Mouse (Mus musculus) activated CD4-positive, CD25-positive, alpha-beta regulatory T cell, adult 4 months (primary cell): ENCODE measurements around the gene Hspd1. TPM values are rescaled to one million over a fixed set of nuclear protein-coding genes. Genes with fewer than 3 reads are reported as not detected.
A peak's percentile ranks its signal among the peaks of the same experiment; 100 is the strongest.
"Not testable (repeated sequence)": the region's sequence is repeated elsewhere in the genome, so short reads cannot be mapped to it uniquely, and the experiment has no call there.

Source experiments
- ATAC-seq: one replicate; pipeline ENCODE4 v1.8.0; 2017
- polyA plus RNA-seq, 2 experiments: library from polyadenylated mRNA; unstranded; fragments of 100-300 nt; shearing (Covaris generic); gene quantifications; one replicate each; pipeline ENCODE4 v1.2.1; 2017

The Hspd1 gene
- polyA plus RNA-seq, 2 experiments from 2014 or later: 131 to 198 TPM

- ATAC-seq: no peak
Observed at GRCm38 (mm10) chr1:55086868-55087400, 1.1 kb downstream of the Hspd1 start.

GRCm38 (mm10) chr1:55085781-55086366 lies 2.2 kb downstream of the Hspd1 start:
- ATAC-seq: no peak

DNA sequence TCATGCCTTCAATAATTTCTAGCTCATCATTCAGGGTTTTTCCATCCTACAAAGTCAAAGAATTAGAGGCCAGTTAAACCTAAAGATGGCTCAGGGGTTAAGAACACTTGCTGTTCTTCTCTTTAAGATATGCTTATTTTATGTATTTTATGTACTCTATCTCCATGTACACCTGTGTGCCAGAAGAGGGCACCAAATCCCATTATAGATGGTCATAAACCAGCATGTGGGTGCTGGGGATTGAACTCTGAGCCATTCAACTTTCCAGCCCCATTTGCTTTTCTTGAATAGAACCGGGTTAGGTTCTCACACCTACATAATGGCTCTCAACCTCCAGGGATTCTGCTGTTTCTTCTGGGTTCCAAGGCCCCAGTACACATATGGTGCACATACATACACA lies 5.9 kb downstream of the Hspd1 start:
- no peak for ATAC-seq

- ATAC-seq: no peak
Observed at GRCm38 (mm10) chr1:55079677-55080076, 8.4 kb downstream of the Hspd1 start.

DNA sequence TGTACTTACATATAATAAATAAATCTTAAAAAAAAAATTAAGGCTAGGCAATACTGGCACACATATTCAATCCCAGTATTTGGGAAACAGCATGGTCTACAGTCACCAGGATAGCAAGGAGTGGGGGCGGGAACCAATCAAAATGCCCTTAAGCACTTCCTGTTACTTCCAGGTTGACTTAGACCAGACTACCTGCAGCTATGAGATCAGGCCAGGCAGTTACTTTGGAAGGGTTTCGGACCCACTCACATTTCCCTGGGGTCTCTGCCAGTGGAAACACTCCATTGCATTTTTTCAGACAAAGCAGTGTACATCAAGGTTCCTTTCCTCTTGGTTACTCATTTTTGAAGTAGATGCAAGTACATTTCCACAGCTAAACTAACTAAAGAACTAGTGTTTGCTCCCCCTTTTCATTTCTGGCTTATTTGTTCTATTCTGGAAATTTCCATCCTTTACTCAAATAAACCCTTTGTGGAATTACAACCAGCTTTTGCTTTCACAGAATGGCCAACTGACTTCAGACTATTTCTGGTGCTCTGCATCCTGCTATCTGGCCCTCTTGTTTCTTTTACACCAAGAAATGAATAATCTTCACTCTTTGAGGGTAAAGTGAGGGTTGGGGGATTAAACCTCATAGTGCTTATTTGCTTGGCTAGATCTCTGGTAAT lies 11.1 kb downstream of the Hspd1 start:
- no peak for ATAC-seq

DNA sequence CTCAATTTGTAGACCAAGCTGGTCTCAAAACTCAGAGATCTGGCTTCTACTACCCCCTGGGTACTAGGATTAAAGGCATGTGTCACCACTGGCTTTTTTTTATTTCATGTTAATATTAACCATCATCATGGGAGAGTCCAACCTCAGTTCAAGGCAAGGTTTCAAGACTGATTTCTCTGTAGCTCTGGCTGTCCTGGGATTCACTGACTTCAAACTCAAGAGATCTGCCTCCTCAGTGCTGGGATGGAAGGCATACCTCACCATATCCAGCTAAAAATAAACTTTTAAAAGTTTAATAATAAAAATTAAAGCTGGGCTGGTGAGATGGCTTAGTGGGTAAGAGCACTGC lies 11.7 kb downstream of the Hspd1 start:
- no peak for ATAC-seq

- no peak for ATAC-seq
Observed at GRCm38 (mm10) chr1:55075652-55076394, 12.2 kb downstream of the Hspd1 start.

DNA sequence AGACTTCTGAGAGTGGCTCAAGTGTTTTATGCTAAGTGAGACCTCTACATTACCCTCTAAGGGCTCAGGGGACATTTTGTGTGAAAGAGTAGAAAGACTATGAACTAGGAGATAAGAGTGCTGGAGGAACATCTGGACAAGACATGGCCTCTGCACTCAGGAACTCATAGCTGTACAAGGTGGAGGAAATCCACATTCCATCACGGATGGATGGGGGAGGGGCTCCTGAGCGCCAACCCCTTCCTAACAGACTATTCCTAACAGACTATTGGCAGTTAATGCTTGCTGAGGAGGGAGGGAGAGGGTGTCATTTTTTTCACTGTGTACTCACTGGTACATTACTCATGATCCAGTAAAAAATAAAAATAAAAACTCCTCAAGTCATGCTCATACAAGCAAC lies 13.3 kb downstream of the Hspd1 start:
- ATAC-seq: no peak

GRCm38 (mm10) chr1:55072328-55072727 lies 15.7 kb downstream of the Hspd1 start:
- not testable (repeated sequence) for ATAC-seq

DNA sequence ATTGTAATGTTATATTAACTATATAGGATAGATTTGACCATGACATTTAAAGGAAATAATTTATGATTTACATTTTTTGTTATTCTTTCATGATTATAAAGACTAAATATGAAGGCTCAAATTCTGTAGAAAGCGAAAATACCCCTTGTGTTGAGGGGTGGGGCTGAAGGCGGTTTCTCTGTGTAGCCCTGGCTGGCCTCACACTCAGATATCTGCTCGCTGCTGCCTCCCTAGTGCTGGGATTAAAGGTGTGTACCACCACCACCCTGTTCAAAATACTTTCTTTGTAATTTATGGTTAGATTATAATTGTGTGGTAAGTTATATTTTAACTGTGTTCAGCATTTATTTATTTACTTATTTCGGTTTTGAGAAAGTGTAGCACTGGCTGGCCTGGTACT lies 26.3 kb downstream of the Hspd1 start:
- no peak for ATAC-seq

DNA sequence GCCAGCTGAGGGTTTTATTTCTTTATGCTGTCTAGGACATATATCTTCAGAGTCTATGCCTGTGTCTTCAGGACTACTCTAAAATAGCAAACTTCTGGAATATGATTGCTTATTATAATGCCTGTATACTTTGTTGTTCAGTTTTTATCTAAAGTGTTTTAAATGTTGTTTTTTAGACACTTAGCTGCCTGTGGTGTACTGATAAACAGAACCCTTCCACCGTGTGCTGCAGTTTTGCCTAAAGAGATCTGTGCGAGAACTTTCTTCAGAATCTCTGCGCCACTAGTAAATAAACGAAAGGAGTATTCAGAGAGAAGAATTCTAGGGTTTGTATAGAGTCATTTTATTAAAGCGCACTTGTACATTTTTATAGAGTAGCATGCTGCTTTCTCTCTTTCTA lies 26.9 kb downstream of the Hspd1 start:
- ATAC-seq: no peak

GRCm38 (mm10) chr1:55058383-55058782 lies 29.7 kb downstream of the Hspd1 start:
- not testable (repeated sequence) for ATAC-seq

GRCm38 (mm10) chr1:55055322-55056115 lies 32.5 kb downstream of the Hspd1 start:
- ATAC-seq: no peak

DNA sequence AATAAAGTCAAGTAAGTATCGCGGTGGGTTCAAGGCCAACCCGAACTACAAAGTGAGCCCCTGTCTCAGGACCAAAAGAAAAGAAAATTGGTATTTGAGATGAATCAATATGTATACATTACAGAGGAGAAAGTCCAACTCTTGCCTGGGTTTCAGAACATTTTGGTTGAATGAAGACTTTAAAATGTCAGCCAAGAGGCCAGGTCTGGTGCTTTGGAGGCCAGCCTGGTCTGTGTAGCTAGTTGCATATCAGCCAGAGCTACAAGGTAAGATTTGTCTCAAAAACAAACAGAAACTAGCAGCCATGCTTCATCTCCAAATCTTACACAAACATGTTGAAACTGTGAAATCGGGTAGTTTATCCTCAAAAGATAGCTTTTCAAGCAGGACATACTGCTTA lies 34.4 kb downstream of the Hspd1 start:
- no peak for ATAC-seq

GRCm38 (mm10) chr1:55053005-55053404 lies 35.0 kb downstream of the Hspd1 start:
- ATAC-seq: peak; percentile 5

DNA sequence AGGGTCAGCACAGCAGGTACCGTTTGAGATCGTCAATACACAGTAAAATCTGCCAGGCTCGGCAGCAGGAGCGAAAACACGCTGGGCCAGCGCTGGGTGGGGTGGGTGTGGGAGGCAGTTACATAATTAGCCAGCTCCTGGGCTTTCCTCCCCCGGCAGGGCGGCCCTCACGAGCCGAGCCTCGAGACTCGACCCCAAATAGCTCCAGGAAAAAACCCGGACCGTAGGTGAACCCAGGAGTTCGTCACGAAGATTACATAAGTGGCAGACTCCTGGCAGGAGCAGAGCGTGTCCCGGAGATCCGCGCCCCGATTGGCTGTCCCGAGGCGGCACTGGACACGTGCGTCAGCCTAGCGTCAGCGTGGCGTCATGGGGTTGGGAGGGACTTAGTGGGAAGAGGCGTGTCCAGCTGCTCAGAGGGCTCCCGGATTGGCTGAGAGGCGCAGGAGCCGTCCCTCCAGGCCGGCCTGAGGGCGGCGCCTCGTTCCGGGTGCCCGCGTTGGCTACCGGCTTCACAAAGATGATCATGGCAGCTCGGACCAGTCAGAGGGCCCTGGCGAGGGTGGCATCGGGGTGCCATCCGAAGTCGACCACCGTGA lies 35.6 kb downstream of the Hspd1 start, which contains the start of gene Coq10b:
Gene Coq10b, plus strand, starts transcription at position 416 of the 599 bp plus-strand sequence.
- peak; percentile 96 for ATAC-seq

DNA sequence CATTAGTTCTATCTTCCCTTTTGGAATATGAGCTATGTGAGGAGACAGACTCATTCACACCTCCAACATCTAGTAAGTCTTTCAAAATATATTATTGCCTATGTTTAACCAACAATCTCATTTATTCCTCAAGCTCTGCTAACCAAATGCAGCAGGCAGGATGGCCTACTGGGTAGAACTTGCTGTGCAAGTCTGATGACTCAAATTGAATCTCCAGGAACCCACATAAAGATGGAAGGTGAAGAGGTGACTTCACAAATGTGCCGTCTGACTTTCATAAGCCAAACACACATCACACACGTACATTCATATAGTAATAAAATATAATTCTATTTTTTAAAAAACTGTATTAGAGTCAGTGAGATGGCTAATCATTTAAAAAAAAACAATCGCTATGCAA lies 36.4 kb downstream of the Hspd1 start:
- ATAC-seq: no peak

DNA sequence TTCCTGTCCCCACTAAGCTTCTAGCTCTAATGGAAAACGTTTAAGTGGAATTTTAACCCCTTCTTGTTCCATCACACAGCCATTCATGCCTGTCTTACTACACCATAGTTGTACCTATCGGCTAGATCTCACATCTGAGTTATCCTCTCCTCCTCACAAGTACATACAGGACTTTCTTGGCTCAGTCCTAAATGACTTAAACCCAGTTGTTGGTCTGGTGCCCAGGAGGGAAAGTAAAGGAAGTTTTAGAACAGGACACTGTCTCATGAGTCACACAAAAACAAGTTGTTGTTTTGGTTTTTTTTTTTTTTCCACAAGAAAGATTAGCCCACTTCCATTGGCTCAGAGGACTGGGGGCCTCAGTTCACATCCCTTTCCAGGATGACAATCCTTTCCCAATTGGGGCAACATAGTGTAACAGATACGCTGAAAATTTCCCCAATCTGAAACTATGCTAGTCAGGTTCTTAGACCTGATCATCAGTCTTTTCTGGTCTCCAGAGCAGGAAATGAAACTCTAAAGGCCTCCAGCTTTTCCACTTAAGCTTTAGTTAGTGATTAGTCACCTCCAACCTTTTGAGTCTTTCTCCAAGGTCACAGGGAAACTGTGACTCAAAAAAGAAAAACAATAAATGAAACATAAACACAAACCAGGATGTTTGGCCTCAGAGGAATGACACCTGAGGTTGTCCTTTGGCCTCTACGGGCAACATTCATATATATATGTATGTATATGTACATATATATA lies 39.0 kb downstream of the Hspd1 start:
- ATAC-seq: no peak

DNA sequence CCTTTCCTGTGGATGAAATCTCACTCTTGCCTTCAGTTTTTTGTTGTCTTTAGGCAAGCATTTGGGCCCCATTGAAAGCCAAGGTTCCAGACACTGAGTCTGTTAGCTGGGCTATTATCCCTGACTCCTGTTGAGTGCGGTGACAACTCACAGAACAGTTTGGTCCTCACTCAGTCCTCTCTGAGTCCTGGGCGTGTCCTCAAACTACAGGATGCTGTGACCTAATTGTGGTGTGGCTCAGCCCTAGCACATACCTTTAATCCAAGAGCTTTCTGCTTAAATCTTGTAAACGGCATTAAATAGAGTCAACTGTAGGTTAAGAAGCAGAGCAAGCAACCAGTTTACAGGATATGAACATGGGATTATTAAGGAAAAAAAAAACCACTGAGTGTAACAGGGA lies 44.9 kb downstream of the Hspd1 start:
- peak; percentile 52 for ATAC-seq

GRCm38 (mm10) chr1:55042246-55042645 lies 45.8 kb downstream of the Hspd1 start:
- no peak for ATAC-seq

GRCm38 (mm10) chr1:55041691-55042090 lies 46.4 kb downstream of the Hspd1 start:
- no peak for ATAC-seq

GRCm38 (mm10) chr1:55039944-55040343 lies 48.1 kb downstream of the Hspd1 start:
- ATAC-seq: no peak
